10 mouse cellular contexts compared by ENCODE assay signal in genomic region chr1:80899281-80899680, GRCm38 (mm10).
"Had no signal": no experiment of that assay in that cellular context is flagged by ENCODE, and none has a peak within 500 bp of the region (broad histone marks: within the 10 kb centered on the region; RNA-seq: fewer than 3 reads in every experiment).

No protein-coding gene starts in this region.

- DNase-seq: liver, embryonic 13.5 days; liver, postnatal 0 days; lung, adult 2 months; lung, postnatal 14 days; lung, postnatal 36 days; right cerebral cortex, adult 18-20 months; right cerebral cortex, postnatal 14 days; thymus, adult 2 months; thymus, postnatal 25 days; thymus, postnatal 4 days had no signal
